Mouse (Mus musculus) forebrain, postnatal 0 days (tissue): ENCODE measurements around the gene Pdia5. TPM values are rescaled to one million over a fixed set of nuclear protein-coding genes. Genes with fewer than 3 reads are reported as not detected.

ENCODE experiments used
- ATAC-seq: fragments of 200-750 bp; cut with Nextera tagmentation; 2 replicates; pipeline ENCODE4 v1.8.0; 2017; ENCODE audit warnings: mild to moderate bottlenecking, moderate library complexity
- DNase-seq: peaks from one replicate; pipeline ENCODE4 v3.0.0-alpha.2; 2015
- H3K27ac ChIP-seq: fragments of 300-500 bp; sonication (generic); 2 replicates; pipeline ENCODE4 v1.5.1; 2014; ENCODE audit warnings: low read depth, mild to moderate bottlenecking, antibody characterized with exemption, low read length, moderate library complexity, mixed read lengths
- H3K27me3 ChIP-seq: fragments of 300-500 bp; sonication (generic); 2 replicates; pipeline ENCODE4 v1.6.1; 2014; ENCODE audit warnings: mild to moderate bottlenecking, low read length, mixed read lengths; ENCODE audit not compliant: insufficient read depth
- H3K36me3 ChIP-seq: fragments of 300-500 bp; sonication (generic); 2 replicates; pipeline ENCODE4 v1.6.1; 2014; ENCODE audit warnings: mild to moderate bottlenecking, moderate library complexity; ENCODE audit not compliant: insufficient read depth
- H3K4me1 ChIP-seq: fragments of 300-500 bp; sonication (generic); 2 replicates; pipeline ENCODE4 v1.6.1; 2014; ENCODE audit warnings: antibody characterized with exemption; ENCODE audit not compliant: insufficient read depth
- H3K4me2 ChIP-seq: fragments of 300-500 bp; sonication (generic); 2 replicates; pipeline ENCODE4 v1.6.1; 2014; ENCODE audit warnings: low read depth, mild to moderate bottlenecking, moderate library complexity
- H3K4me3 ChIP-seq: fragments of 300-500 bp; sonication (generic); 2 replicates; pipeline ENCODE4 v1.5.1; 2014; ENCODE audit warnings: low read depth, low read length, mixed read lengths
- H3K9ac ChIP-seq: fragments of 300-500 bp; sonication (generic); 2 replicates; pipeline ENCODE4 v1.6.1; 2014; ENCODE audit warnings: mild to moderate bottlenecking
- H3K9me3 ChIP-seq: fragments of 300-500 bp; sonication (generic); 2 replicates; pipeline ENCODE4 v1.6.1; 2016; ENCODE audit warnings: low read length
- CTCF ChIP-seq: sonication (generic); IDR thresholded peaks from 2 replicates; pipeline ENCODE4 v1.5.1; 2016; ENCODE audit warnings: antibody characterized with exemption, control low read depth, low read depth
- WGBS: fragments of 180-500 bp; shearing (Covaris S2); extraction: QIAGEN DNeasy Blood & Tissue Kit; methylation state at CpG from one replicate; pipeline ENCODE4 v1.1.7; 2014; 5-methylcytosine and 5-hydroxymethylcytosine counted together
- polyA plus RNA-seq: library from polyadenylated mRNA; unstranded; fragments of >200 nt; fragmentation: Nextera tagmentation; extraction: Ambion mirVana; gene quantifications from 2 replicates; pipeline ENCODE4 v1.2.1, GENCODE M21; 2015
- total RNA-seq: library from RNA; depleted of rRNA; stranded (reverse); fragments of >200 nt; gene quantifications from 2 replicates; pipeline ENCODE4 v1.2.3, GENCODE M21; 2014

The Pdia5 gene
- total and polyA plus RNA-seq, 2 experiments from 2014 or later, result 2.5 to 8.7 TPM

DNA sequence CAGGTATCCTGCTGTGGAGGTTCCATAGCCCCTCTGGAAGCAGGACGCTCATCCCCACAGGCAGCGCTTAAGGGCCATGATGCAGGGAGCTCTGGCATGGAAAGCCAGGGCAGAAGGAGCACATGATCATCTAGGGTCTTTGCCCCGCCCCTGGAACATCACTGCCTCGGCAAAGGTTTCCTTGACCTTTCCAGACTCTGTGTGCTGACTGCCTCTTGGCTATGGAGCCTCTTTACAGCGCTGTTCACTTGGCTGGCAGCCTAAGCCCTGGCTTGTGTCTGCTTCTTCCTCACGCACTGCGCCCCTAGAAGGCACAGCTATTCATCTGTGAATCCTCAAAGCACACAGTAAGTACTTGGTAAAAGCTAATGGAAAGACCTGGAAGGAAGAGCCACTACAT is 27.7 kb downstream of the Pdia5 start:
- Histone ChIP-seq H3K9ac (no peak overlapping the region), H3K4me2 (no peak overlapping the region), H3K4me1 (peaks cover 6% of the 10 kb centered on the region; the same call in 1 of the 2 replicates), H3K36me3 (peaks cover 2% of the 10 kb centered on the region; the same call in 1 of the 2 replicates), H3K4me3 (no peak overlapping the region), H3K27me3 (no peaks in the 10 kb centered on the region), H3K9me3 (no peaks in the 10 kb centered on the region), H3K27ac (no peak overlapping the region)
- no peak for ATAC-seq
- TF ChIP-seq CTCF, result no peak
- no peak for DNase-seq
- WGBS, result 67% methylated on average over 7 of the region's 7 CpGs

DNA sequence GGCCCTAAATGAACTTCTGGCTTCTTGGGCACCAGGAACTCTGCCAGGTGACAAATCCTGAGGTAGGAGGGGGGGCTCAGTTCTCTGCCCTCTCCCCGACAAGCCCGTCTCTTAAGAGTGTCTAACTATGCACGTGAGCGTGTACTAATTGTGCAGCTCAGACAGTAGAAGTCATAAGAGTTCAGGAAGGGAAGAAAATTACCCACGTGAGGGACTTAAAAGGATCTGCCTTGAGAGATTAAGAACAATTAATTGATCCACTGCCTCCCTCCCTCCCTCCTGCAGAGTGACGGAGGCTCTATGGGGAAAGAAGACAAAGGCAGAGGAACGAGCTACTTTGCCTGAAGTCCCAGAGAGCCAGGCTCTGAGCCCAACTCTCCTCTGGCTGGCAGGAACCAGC is 31.1 kb downstream of the Pdia5 start:
- no peak overlapping the region for H3K9ac ChIP-seq
- DNase-seq (no peak), ATAC-seq (peak; percentile 83; the same call in 1 of the 2 replicates)
- H3K4me3 ChIP-seq, result no peak overlapping the region
- WGBS, result 19% methylated on average over 7 of the region's 7 CpGs
- H3K4me1 ChIP-seq, result no peaks in the 10 kb centered on the region
- H3K27me3 ChIP-seq, result no peaks in the 10 kb centered on the region
- H3K27ac ChIP-seq, result 0 out of 2 replicates have a peak overlapping the region, but pooled peaks have one; percentile 21
- H3K36me3 ChIP-seq, result peaks cover 7% of the 10 kb centered on the region
- no peaks in the 10 kb centered on the region for H3K9me3 ChIP-seq
- H3K4me2 ChIP-seq, result no peak overlapping the region
- no peak for TF ChIP-seq CTCF

DNA sequence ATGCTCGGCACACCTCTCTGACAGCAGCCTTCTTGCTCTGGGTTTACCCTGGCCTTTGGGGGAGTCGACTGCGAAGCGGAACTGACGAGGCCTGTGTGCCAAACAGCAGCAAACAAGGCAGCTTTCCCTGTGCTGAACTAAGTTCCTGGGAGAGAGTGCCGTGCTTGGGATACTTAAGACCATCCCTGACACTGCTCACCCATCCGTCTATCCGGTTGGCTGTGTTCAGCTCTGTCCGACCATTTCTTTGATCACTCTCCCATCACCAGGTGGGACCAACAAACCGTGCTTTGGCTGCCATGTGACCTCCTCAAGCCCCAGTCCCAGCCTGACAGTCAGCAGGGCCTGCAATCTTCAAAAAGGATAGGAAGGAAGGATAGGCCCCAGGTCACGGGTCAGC is 32.4 kb downstream of the Pdia5 start:
- Histone ChIP-seq H3K4me2 (no peak overlapping the region), H3K9me3 (no peaks in the 10 kb centered on the region), H3K36me3 (peaks cover 5% of the 10 kb centered on the region), H3K4me3 (no peak overlapping the region), H3K27me3 (no peaks in the 10 kb centered on the region), H3K9ac (no peak overlapping the region), H3K27ac (no peak overlapping the region), H3K4me1 (no peaks in the 10 kb centered on the region)
- TF ChIP-seq CTCF, result no peak
- WGBS, result 84% methylated on average over 11 of the region's 11 CpGs
- ATAC-seq, result no peak
- no peak for DNase-seq

DNA sequence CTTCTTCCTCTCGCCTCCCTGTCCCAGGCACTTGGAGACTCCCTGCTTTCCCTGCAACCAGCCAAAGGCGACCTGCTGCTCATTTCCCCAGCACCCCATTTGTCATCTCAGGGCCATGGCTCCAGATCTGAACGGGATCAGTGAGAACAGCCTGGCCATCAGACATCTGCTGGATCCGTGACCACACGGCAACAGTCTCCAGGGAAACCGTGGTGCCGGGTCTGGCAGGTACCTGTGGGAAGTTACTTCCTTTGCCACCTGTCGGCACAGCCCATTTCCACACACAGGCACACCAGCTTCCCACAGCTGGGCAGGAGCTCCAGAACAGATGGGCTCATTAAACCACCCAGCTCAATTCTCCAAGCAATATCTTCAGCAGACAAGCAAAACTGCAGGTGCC is 33.2 kb downstream of the Pdia5 start:
- Histone ChIP-seq H3K9ac (no peak overlapping the region), H3K4me1 (no peaks in the 10 kb centered on the region), H3K36me3 (peaks cover 5% of the 10 kb centered on the region), H3K4me2 (no peak overlapping the region), H3K4me3 (no peak overlapping the region), H3K9me3 (no peaks in the 10 kb centered on the region), H3K27me3 (no peaks in the 10 kb centered on the region), H3K27ac (no peak overlapping the region)
- 81% methylated on average over 8 of the region's 8 CpGs for WGBS
- TF ChIP-seq CTCF, result no peak
- no peak for ATAC-seq
- DNase-seq, result no peak

DNA sequence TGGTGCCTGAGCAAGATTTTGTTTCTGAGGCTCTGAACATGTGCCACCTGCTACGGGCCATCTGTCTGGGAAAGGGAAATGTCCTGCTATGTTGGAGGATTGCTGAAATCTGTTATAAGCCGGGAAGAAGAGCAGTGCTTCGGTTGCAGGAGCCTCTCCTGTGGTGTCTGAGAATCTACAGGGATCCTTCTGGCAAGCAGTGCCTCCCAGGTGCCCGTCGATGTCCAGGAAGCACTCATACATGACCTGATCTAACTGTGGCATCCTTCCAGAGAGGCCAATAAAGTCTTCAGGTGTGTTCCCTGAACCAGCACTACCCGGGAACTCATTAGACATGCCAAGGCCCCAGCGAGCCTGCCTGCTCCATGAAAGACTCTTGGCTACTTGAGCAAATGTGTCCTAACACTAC is 33.7 kb downstream of the Pdia5 start:
- no peak for DNase-seq
- H3K27me3 ChIP-seq, result no peaks in the 10 kb centered on the region
- no peak for TF ChIP-seq CTCF

DNA sequence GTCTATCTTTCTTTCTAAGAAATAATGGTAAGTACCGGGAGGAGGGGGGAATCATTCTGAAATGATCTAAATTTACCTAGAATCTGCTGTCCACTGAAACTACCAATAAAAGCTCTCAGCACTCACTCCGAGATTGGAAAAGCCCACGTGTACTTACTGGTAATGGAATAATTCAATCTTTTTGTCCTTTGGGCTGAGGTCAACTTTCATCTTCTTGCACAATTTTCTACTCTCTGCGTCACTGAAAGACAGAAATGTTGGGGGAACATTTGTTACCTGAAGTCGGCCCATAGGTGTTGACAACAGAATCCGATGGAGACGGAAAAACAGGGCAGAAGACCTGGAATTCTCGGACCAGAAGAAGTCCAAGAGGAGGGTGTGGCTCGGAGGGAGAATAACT is 34.4 kb downstream of the Pdia5 start:
- no peak overlapping the region for H3K4me3 ChIP-seq
- H3K9ac ChIP-seq, result no peak overlapping the region
- ATAC-seq (no peak), DNase-seq (no peak)
- H3K4me2 ChIP-seq, result no peak overlapping the region
- 88% methylated on average over 9 of the region's 9 CpGs for WGBS
- H3K27ac ChIP-seq, result no peak overlapping the region
- no peaks in the 10 kb centered on the region for H3K9me3 ChIP-seq
- TF ChIP-seq CTCF, result no peak
- H3K4me1 ChIP-seq, result no peaks in the 10 kb centered on the region
- no peaks in the 10 kb centered on the region for H3K27me3 ChIP-seq
- peaks cover 5% of the 10 kb centered on the region for H3K36me3 ChIP-seq

More for the DNA sequence above, 33.7 kb downstream of the Pdia5 start:
- Histone ChIP-seq H3K4me3 (no peak overlapping the region), H3K9ac (no peak overlapping the region), H3K4me1 (no peaks in the 10 kb centered on the region), H3K36me3 (peaks cover 5% of the 10 kb centered on the region), H3K4me2 (no peak overlapping the region), H3K27ac (no peak overlapping the region), H3K9me3 (no peaks in the 10 kb centered on the region)
- ATAC-seq, result no peak; the same call in 1 of the 2 replicates
- 77% methylated on average over 7 of the region's 7 CpGs for WGBS

DNA sequence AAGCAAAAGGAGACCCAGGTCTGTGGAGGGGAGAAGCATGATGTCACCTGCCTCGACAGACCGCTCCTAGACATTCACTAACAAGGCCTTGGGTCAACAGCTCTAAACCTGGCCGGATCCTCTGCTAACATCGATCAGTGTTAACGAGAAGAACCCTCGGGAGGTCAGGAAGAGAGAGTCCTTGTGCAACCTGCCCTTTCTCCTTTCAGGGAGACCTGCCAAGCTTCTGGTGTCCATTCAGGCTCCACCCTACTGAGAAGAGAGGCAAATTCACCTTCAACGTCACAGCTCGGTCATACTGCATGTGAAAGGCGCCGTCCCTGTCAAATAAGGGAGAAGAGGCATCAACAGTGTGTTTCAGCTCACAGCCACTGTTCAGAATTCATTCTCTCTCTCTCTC is 34.9 kb downstream of the Pdia5 start:
- H3K4me1 ChIP-seq, result no peaks in the 10 kb centered on the region
- ATAC-seq (no peak), DNase-seq (no peak)
- no peak overlapping the region for H3K4me3 ChIP-seq
- TF ChIP-seq CTCF, result no peak
- H3K9me3 ChIP-seq, result no peaks in the 10 kb centered on the region
- H3K4me2 ChIP-seq, result no peak overlapping the region
- H3K36me3 ChIP-seq, result peaks cover 5% of the 10 kb centered on the region
- 88% methylated on average over 10 of the region's 10 CpGs for WGBS
- H3K27ac ChIP-seq, result no peak overlapping the region
- H3K9ac ChIP-seq, result no peak overlapping the region
- H3K27me3 ChIP-seq, result no peaks in the 10 kb centered on the region
